Mouse (Mus musculus): ENCODE data around the gene Crb2. TPM values are rescaled to one million over a fixed set of nuclear protein-coding genes. Genes with fewer than 3 reads are reported as not detected.

Crb2 gene
- total RNA-seq, 1 experiment, result 1.7 TPM

DNA sequence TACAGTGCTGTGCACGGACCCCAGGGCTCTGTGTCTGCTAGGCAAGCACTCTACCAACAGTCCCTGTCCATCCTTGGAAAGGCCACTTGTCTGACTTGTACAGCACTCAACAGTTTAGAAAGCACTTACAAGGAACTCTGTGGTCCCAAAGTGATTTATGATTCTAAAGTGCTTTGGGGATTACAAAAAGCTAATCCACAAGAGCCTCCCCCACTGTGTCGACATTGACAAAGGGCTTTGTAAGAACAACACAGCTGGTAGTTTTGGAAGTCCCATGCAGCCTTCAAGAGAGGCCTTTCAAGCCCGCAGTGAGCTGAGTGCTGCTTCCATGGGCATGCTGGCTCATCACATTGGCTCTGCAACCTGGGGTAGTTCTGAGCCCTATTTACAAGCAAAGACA, 12.4 kb upstream of the Crb2 start:
- in situ Hi-C loops (cut with MboI; ENCODE audit: low sequenced_read_pairs in 2 of 2, unreplicated experiment in 2 of 2), result no loop called here
- H3K9ac ChIP-seq (ENCODE audit: insufficient read depth, low read depth, low read length, poor library complexity, severe bottlenecking), result no peak overlapping the region
- TF ChIP-seq CHD2 (IDR thresholded peaks at IDR 0.05; ENCODE audit: low read depth, low read length) (no peak), MAFK (IDR thresholded peaks at IDR 0.05; ENCODE audit: insufficient read depth, low read depth, low read length) (no peak), ZC3H11A (IDR thresholded peaks at IDR 0.05; ENCODE audit: borderline replicate concordance, low read depth, low read length) (no peak), HCFC1 (IDR thresholded peaks at IDR 0.05; ENCODE audit: borderline replicate concordance, insufficient read depth, low read length) (no peak), ZNF384 (IDR thresholded peaks at IDR 0.05; ENCODE audit: low read depth, low read length) (no peak)
- H3K4me3 ChIP-seq (ENCODE audit: insufficient read depth in 1 of 2, low read depth in 1 of 2, low read length in 2 of 2, poor library complexity in 1 of 2, severe bottlenecking in 1 of 2), result no peak overlapping the region
- H3K4me1 ChIP-seq (ENCODE audit: control insufficient read depth in 2 of 2, insufficient read depth in 2 of 2, low read length in 2 of 2, poor library complexity in 1 of 2), result peaks cover 12 to 57% of the 10 kb centered on the region in 2 experiments
- no peak overlapping the region for H3K27ac ChIP-seq (ENCODE audit: insufficient read depth, low read depth, low read length, poor library complexity, severe bottlenecking)
- H3K36me3 ChIP-seq (ENCODE audit: control insufficient read depth, insufficient read depth, low read length, poor library complexity, severe bottlenecking), result no peaks in the 10 kb centered on the region
- no peak for DNase-seq (ENCODE audit: low read depth, low spot score)
- H3K9me3 ChIP-seq (ENCODE audit: control insufficient read depth, insufficient read depth, low read depth, low read length), result no peaks in the 10 kb centered on the region

DNA sequence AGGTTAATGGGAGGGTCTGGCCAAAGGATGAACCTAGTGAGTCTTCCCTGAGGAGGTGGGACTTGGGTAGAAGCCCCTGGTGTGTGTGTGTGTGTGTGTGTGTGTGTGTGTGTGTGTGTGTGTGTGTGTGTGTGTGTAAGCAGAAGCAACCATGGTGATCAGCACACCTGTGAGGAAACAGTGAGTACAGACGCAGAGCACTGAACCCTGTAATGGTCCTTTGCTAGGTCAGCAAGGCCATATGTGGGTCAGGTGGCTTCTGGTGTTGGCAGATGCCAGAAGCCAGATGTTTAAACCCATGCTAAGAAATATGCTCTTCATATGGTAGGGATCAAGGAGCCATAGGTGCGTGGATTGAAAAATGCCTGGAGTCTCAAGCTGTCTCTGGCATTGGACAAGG, 11.5 kb upstream of the Crb2 start:
- H3K36me3 ChIP-seq (ENCODE audit: control insufficient read depth, insufficient read depth, low read length, poor library complexity, severe bottlenecking), result no peaks in the 10 kb centered on the region
- no peak overlapping the region for H3K27ac ChIP-seq (ENCODE audit: insufficient read depth, low read depth, low read length, poor library complexity, severe bottlenecking)
- no peak overlapping the region for H3K9ac ChIP-seq (ENCODE audit: insufficient read depth, low read depth, low read length, poor library complexity, severe bottlenecking)
- in situ Hi-C loops (cut with MboI; ENCODE audit: low sequenced_read_pairs in 2 of 2, unreplicated experiment in 2 of 2), result no loop called here
- H3K9me3 ChIP-seq (ENCODE audit: control insufficient read depth, insufficient read depth, low read depth, low read length), result no peaks in the 10 kb centered on the region
- TF ChIP-seq ZNF384 (IDR thresholded peaks at IDR 0.05; ENCODE audit: low read depth, low read length) (no peak), CHD2 (IDR thresholded peaks at IDR 0.05; ENCODE audit: low read depth, low read length) (no peak), MAFK (IDR thresholded peaks at IDR 0.05; ENCODE audit: insufficient read depth, low read depth, low read length) (no peak), HCFC1 (IDR thresholded peaks at IDR 0.05; ENCODE audit: borderline replicate concordance, insufficient read depth, low read length) (no peak), ZC3H11A (IDR thresholded peaks at IDR 0.05; ENCODE audit: borderline replicate concordance, low read depth, low read length) (no peak)
- DNase-seq (ENCODE audit: low read depth, low spot score), result no peak
- peaks cover 12 to 55% of the 10 kb centered on the region in 2 experiments for H3K4me1 ChIP-seq (ENCODE audit: control insufficient read depth in 2 of 2, insufficient read depth in 2 of 2, low read length in 2 of 2, poor library complexity in 1 of 2)
- H3K4me3 ChIP-seq (ENCODE audit: insufficient read depth in 1 of 2, low read depth in 1 of 2, low read length in 2 of 2, poor library complexity in 1 of 2, severe bottlenecking in 1 of 2), result no peak overlapping the region

DNA sequence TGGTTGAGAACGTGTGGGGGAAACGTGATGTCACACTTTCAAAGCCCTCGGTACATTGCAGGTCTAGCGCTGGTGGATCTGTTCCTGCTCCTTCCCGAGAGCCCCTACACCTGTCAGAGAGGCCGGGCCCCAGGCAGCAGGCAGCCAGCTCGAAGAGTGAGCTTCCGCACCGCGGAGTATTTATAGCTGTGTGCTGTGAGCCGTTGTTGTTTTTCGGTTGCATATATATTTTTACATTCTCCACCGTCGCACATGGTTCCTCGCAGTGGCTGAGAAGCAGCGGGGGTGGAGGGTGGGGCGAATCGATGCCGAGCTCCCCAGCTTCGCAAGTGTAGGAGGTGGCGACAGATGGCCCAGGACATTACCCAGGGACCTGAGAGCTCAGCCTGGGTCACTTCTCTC, 11.0 kb upstream of the Crb2 start:
- Histone ChIP-seq H3K36me3 (ENCODE audit: control insufficient read depth, insufficient read depth, low read length, poor library complexity, severe bottlenecking) (no peaks in the 10 kb centered on the region), H3K9me3 (ENCODE audit: control insufficient read depth, insufficient read depth, low read depth, low read length) (no peaks in the 10 kb centered on the region), H3K9ac (ENCODE audit: insufficient read depth, low read depth, low read length, poor library complexity, severe bottlenecking) (no peak overlapping the region), H3K4me1 (ENCODE audit: control insufficient read depth in 2 of 2, insufficient read depth in 2 of 2, low read length in 2 of 2, poor library complexity in 1 of 2) (peaks cover 12 to 52% of the 10 kb centered on the region in 2 experiments), H3K4me3 (ENCODE audit: insufficient read depth in 1 of 2, low read depth in 1 of 2, low read length in 2 of 2, poor library complexity in 1 of 2, severe bottlenecking in 1 of 2) (no peak overlapping the region), H3K27ac (ENCODE audit: insufficient read depth, low read depth, low read length, poor library complexity, severe bottlenecking) (no peak overlapping the region)
- TF ChIP-seq MAFK (IDR thresholded peaks at IDR 0.05; ENCODE audit: insufficient read depth, low read depth, low read length) (no peak), HCFC1 (IDR thresholded peaks at IDR 0.05; ENCODE audit: borderline replicate concordance, insufficient read depth, low read length) (no peak), ZC3H11A (IDR thresholded peaks at IDR 0.05; ENCODE audit: borderline replicate concordance, low read depth, low read length) (no peak), ZNF384 (IDR thresholded peaks at IDR 0.05; ENCODE audit: low read depth, low read length) (no peak)
- in situ Hi-C loops (cut with MboI; ENCODE audit: low sequenced_read_pairs in 2 of 2, unreplicated experiment in 2 of 2), result no loop called here
- DNase-seq (ENCODE audit: low read depth, low spot score), result no peak

DNA sequence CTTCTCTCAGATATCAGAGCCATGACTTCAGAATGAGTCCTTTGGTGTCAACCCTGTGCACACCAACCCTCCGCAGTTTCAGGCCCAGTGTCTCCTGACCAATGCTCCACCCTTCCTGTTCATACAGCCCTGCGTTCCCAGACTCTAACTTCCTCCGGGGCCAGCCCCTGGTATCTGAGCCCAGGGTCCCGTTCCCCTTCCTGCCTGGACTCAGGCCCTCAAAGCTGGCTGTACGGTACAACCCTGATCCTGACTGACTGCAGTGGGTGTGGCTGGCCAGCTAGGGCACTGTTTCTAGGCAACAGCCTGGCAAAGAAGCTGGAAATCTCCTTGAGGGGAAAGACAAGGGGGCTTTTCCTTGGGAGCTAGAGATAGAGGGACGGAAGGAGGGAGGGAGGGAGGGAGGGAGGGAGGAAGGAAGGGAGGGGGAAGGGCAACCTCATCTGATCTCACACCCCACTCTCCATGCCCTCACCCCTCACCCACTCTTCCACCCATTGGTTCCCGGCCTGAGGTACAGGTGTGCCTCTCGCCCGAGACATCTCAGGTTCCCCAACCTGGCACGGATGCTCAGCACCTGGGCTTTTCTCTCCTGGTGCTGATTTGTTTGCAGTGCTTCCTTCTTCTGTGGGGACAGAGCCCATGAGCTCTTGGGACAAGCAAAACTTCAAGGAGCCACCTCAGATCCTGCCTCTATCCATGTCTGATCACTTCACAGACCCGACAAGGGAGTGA, 9.9 kb upstream of the Crb2 start:
- no peak for DNase-seq (ENCODE audit: low read depth, low spot score)

More for the DNA sequence above, 9.9 kb upstream of the Crb2 start:
- Histone ChIP-seq H3K4me3 (ENCODE audit: insufficient read depth in 1 of 2, low read depth in 1 of 2, low read length in 2 of 2, poor library complexity in 1 of 2, severe bottlenecking in 1 of 2) (no peak overlapping the region), H3K9me3 (ENCODE audit: control insufficient read depth, insufficient read depth, low read depth, low read length) (no peaks in the 10 kb centered on the region), H3K36me3 (ENCODE audit: control insufficient read depth, insufficient read depth, low read length, poor library complexity, severe bottlenecking) (no peaks in the 10 kb centered on the region), H3K9ac (ENCODE audit: insufficient read depth, low read depth, low read length, poor library complexity, severe bottlenecking) (no peak overlapping the region), H3K27ac (ENCODE audit: insufficient read depth, low read depth, low read length, poor library complexity, severe bottlenecking) (peak overlapping the region; percentile 48; the same call in 1 of the 2 replicates), H3K4me1 (ENCODE audit: control insufficient read depth in 2 of 2, insufficient read depth in 2 of 2, low read length in 2 of 2, poor library complexity in 1 of 2) (peaks cover 12 to 50% of the 10 kb centered on the region in 2 experiments)
- TF ChIP-seq HCFC1 (IDR thresholded peaks at IDR 0.05; ENCODE audit: borderline replicate concordance, insufficient read depth, low read length) (no peak), MAFK (IDR thresholded peaks at IDR 0.05; ENCODE audit: insufficient read depth, low read depth, low read length) (no peak), ZNF384 (IDR thresholded peaks at IDR 0.05; ENCODE audit: low read depth, low read length) (no peak), ZC3H11A (IDR thresholded peaks at IDR 0.05; ENCODE audit: borderline replicate concordance, low read depth, low read length) (no peak), CHD2 (IDR thresholded peaks at IDR 0.05; ENCODE audit: low read depth, low read length) (no peak)
- in situ Hi-C loops (cut with MboI; ENCODE audit: low sequenced_read_pairs in 2 of 2, unreplicated experiment in 2 of 2), result no loop called here
